Mouse (Mus musculus): ENCODE data around the gene C87436.

C87436 gene

DNA sequence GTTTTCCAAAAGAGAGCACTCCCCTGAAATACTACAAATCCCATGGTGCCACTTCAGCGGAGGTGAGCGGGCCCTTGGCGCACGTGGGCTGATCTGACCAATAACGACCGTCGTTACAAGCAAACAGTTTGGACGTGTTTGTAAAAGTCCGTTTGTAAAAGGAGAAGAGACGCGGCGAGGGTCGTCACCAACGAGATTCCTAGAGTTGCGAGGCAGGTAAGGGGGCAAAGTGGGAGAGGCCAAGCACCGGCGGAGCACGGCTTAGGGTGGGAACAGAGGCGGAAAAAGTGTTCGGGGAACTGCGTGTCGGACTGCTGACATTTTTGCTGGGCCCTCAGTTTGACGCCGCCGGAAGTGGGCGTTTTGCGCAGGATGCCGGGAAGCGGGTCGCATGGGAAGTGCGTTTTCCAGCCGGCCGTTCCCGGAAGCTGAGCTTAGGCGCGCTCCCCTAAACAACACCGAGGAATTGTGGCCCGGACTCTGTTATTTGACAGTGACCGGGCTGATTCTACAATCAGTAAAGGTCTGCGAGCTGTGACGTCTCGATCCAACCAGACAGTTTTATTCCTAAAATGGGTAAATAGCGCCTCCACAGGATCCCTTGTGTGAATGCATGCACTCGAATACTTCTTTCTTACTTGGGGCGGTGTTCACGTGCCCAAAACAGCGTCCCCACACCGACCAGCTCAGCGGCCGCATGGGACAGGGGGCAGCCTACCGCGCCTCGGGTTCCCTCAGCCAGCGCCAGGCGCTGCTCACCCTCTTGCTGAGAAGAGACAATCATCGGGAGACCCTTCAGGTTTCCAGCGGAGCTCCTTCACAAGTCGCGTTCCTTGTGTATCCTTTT is at the start of gene C87436:
Gene C87436, plus strand, starts transcription at position 103 of the 847 bp plus-strand sequence.
- DNase-seq = peak; percentile 94

DNA sequence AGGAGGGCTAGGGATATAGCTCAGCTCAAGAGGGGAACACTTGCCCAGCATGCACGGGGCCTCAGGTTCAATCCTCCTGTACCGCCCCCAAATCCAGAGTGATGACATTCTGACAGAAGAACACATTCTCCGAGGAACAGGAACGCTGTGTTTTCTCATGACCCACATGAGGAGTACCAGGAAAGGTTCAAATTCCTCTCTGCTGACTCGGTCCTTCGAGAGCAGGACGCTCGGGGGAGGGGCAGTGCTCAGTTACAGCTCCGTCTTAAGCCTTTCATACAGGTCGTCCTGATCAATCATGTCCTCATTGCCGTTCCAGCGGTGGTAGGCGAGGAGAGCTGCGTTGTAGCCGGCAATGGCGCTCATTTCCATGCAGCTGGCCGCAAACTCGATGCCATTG is 49.7 kb upstream of the C87436 start:
- DNase-seq = no peak

DNA sequence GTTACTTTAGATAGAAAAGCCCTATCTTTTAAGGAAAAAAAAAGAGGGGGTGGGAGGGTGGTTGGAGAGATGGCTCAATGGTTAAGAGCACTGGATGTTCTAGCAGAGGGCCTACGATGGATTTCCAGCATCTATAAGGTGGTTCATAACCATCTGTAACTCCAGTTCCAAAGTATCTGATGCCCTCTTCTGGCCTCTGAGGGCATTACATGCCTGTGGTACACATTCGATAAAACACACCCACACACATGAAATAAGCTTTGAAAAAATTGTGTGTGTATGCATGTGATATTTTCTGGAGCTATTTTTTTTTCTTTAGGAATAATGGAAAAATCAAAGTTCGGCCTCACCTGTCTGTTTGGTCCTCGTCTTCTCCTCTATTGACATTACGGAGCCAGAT is 46.8 kb upstream of the C87436 start:
- DNase-seq = no peak

DNA sequence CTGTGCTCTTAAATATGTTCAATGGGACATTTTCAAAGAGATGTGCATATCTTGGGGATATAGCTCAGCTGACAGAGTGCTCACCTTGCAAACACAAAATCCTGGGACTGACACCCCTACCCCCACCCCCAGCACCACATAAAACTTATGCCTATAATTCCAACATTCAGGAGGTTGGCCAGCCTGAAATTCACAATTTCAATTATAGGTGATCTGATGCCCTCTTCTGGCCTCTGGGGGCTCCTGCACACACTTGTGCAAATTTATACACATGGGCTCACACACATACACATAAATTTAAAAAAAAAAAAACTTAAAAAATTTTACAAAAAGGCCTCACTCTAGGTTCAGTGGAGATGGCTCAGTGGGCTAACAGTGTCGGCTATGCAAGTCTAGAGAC is 45.0 kb upstream of the C87436 start:
- DNase-seq = no peak

DNA sequence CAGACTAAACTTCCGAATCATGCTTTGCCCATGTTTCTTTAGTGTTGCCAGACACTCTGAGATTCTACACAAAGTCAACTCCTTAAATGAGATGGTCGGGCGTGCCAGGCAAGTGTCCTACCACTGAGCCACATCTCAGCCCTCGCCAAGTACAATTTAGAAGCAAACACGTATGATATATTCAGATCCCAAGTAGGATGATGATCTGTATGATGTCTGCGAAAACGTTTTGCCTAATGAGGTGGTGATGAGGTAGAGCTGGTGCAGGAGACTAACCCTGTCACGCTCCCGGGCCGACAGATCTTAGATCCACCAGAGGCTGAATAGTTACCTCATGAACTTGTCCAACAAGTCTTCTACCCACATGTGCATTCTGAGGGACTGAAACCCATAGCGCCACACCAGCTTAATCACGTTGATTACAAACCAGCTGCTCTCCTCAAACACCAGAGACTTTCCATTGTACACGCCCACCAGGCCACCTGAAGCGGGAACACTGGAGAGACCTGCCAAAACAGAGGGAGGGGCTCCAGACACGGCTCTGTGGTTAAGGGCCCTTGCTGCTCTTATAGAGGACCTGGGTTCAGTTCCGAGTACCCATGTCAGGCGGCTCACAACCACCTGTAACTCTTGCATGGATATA is 44.0 kb upstream of the C87436 start:
- DNase-seq = no peak

DNA sequence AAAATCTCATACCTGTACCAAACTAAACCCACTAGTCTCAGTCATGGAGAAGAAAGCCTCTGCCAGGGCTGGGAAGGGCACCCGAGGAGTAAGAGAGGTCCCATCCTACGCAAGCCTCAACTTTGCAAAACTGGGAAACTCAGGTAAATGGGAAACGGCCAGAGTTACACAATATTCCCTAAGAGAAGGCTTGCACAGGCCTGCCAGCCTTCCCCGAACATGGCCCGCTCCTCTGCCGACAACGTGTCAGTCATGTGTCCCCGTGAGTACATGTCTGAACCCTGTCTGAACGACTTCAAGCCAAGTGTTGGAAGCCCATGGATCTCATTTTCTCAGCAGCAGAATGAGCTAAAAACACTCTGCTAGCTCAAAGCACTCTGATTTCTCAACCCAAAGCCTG is 43.2 kb upstream of the C87436 start:
- DNase-seq = no peak

DNA sequence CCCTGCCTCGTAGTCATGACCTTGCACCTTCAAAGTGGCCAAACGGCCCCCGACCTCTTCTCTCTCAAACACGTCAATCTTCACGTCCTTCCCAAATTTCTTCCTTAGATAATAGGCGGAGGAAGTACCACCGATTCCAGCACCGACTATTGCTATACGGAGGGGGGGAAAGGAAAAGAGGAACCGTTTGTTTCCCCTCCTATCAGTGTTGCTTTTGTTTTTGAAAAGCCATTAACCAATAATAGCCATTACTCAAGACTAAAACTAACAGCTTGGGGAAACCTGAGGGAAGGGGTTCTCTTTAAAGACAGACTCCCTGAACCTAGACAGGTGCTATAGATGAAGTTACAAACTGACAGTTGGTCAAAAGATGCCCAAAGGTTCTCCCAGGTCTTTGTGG is 42.2 kb upstream of the C87436 start:
- DNase-seq = no peak

DNA sequence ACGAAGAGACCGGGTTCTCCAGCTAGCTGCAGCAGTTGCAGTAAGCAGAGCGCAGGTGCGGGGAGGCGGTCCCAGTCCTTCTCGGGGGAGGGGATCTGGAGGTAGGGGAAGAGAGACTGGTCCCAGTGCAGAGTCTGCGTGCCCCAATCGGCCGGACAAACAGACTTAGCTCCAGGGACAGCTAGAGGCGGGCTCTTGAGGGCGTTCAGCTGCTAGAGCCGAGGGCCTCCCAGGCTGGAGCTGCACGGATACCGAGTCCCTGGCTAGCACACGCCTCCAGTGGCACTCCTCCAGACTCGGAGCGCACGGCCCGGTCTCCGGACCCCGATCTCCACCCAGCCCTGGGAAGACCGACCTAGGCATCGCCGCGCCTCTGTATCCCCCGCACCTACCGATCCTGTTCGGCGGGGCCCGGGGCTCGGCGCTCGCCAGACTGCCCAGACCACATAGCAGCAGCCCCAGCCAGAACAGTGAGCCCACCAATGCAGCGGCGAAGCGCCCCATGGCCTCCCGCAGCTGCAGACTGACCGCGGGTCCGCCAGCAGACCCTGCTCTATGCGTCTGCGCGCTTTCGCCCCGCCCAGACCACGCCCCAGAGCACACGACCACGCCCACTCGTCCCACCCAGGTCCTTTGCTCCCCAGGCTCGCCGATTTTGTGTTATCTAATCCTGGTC is 41.5 kb upstream of the C87436 start, which contains the start of gene Pcyox1:
Gene Pcyox1, minus strand, starts transcription at position 574 of the 676 bp plus-strand sequence.
- DNase-seq = peak; percentile 81

DNA sequence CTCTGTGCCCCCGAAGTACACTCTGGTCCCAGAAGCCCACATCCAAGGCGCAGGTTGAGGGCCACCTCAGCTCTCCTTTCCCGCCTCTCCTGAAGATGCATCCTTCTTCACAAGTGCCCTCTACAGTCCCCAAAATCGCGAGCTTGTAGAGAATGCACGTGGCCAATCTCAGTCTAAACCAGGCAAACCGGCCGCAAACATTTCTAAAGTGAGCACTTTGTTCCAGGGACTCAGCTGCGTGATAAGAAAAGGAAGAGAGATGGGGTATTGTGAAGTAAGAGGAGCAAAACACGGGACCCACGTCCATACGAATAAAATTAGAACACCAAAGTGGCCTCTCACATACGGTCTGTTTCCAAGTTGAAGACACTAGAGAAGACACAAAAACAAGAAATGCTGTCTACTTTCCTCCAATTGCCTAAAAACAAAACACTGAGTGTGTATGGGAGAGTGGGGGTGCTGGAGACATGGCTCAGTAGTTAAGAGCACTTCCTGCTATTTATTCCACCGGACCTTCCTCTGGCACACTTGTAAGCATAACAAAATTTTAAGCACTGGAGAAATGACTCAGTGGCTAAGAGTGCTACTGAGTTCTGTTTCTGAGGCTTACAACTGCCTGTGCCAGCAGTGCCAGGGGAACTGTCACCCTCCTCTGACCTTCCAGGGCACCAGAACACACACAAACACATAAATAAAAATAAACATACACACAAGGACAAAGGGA is 40.8 kb upstream of the C87436 start:
- no peak for DNase-seq

DNA sequence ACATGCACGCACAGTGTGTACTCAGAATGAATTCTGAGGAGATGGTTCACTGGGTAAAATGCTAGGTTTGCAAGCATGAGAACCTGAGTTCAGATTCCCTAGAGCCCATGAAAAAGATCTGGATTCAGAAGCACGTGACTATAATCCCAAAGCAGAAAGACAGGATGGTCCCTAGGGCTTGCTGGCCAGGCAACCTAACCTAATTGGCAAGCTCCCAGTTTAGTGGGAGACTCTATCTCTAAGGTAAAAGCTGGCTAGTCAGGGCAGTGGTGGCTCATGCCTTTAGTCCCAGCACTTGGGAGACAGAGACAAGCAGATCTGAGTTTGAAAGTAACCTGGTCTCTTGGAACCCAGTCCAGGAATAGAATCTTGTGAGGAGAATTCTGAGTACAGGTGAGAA is 39.2 kb upstream of the C87436 start:
- no peak for DNase-seq

DNA sequence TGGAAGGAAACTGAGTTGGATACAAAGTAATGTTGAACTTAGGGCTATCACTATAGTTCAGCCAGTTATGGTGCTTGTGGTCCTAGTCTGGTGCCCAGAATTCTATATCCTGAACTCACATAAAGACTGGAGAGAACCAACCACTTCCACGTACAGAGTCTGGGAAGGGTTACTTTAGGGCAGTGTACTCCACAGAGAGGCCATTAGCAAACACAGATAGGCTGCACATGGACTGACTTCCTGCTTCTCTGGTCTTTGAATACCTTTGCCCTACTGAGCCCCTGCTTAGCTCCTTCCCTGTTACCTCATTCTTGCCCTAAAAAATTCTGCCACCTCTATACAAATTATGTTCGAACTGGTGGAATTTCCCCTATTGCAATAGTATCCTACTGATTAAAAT is 38.2 kb upstream of the C87436 start:
- DNase-seq = no peak

DNA sequence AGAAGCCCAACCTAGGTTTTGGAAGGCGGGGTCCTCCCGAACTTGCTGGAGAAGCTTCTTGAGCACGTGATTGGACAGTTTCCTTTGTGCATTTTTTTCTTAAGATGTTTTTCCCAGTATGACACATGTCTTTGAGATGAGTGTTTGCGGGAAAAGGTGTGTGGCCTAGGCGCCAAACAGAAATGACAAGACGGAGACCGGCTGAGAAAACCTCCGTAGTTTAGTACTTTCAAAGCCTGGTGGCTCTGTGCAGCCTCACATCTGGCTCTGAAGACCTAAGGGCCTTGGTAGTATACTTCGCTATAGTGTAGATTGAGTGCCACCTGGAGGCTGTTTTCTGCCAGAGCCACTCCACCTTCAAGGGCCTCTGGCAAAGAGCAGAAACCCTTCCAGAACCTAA is 37.2 kb upstream of the C87436 start:
- DNase-seq = peak; percentile 57

DNA sequence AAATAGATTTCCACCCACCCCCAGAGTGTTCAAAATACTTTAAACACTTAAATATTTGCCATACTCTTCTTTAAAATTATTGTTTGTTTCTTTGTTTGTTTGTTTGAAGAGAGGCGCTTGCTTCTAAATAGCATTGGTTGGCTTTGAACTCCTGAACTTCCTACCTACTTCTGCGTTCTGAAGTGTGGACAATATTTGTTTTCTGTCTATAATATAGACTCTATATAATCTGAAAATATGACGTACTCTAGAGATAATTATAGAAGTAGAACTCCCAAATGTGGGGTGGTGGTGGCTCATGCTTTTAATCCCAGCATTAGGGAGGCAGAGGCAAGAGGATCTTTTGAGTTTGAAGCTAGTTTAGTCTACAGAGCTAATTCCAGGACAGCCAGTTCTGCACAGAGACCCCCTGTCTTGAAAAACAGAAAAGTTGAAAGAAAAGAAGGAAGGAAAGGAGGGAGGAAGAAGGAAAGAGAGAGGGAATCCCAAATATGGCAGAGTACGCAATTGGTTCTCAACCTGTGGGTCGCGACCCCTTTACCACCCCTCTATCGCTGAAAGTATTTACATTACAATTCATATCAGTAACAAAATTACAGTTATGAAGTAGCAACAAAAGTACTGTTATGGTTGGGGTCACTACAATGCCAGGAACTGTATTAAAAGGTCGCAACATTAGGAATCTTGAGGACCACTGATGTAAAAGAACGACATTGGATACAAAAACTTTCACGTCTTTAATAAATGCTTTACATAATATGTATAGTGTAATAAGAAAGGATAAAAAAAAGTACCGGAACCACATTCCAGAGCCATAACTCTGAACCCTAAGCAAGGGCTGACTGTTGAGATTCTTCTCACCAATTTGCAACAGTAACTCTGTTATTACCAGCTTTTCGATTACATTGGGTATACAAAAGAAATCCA is 35.2 kb upstream of the C87436 start:
- no peak for DNase-seq

DNA sequence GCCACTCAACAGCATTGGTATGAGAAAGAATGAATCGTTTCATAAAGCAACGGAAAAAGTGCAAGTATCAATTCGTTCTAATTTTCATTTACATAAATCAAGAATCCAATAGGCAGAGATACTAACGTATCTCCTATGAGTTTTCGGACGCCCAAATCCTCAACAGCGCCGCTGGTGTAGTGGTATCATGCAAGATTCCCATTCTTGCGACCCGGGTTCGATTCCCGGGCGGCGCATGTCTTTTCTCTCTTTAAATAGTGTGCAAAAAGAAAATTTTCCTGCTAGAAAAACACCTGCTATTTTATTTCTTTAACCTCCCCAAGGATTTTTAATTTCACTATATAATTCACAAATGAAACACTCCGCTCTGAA is 34.5 kb upstream of the C87436 start:
- peak; percentile 81 for DNase-seq

DNA sequence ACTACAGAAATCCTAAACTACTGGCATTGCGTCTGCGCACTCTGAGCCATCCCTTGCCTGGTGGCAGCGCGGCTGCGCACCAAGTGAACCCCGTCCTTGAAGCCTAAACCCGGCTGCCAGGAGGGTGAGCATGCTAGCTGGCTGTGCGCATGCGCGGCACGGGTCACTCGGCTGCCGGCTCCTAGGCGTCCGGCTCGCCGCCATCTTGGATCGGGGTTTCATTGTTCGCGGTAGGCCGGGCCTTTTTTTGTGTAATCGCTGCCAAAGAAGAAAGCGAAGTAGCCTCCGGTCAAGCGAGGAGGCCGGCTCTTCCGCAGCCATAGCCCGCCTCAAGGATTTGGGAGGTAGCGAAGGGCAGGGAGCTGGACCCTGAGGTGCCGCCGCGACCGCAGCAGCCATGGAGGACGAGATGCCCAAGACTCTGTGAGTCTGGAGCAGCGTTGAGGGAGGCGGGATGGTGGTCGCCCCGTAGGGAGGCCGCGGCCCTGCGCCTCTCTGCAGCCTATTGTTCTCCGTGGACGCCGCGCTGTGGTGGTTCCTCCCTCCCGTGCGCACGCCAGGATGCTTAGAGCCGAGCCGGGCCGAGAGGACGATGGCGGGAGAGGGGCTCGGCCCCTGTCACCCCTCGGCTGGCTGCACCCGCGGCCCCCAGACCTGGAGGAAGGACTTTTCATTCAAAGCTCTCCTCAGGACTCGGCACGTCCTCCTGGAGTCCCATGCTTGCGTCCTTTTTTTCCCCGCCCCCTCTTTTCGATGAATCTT is 33.9 kb upstream of the C87436 start, which contains the start of gene Tia1:
Gene Tia1, plus strand, starts transcription at position 120 of the 762 bp plus-strand sequence.
- DNase-seq = peak; percentile 98

DNA sequence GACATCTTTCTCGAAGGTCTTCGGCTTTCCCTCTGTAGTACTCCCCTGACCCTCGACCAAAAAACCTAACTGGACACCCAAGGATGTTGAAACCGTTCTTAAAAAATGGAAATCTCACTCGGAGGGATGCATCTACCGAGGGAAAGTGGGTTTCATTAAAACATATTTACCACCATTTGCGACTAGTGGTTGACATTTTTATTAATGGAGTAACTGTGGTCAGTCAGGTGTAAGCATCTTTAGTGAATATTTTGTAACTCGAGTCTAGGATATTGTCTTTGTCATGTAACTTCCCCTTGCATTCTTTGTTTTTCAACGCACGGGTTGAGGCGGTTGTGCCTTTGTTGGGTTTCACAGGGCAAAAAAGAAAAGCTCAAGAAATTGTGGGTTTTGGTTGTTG is 33.2 kb upstream of the C87436 start:
- DNase-seq = no peak

DNA sequence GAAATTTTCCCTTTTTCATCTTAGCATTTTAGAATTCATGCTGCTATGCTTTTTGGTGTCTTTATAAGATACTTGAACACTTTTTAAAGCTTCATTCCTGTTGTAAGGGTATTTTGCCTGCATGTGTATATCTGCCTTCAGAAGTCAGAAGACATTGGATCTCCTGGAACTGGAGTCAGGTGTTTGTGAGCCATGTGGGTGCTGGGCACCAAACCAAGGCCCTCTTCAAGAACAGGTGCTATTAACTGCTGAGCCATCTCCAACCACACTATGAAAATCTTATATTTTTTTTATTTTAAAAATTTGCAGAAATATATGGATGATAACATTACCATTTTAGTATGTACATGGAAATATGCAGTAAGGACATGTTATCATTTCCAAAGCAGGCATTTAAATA is 31.9 kb upstream of the C87436 start:
- DNase-seq = no peak

DNA sequence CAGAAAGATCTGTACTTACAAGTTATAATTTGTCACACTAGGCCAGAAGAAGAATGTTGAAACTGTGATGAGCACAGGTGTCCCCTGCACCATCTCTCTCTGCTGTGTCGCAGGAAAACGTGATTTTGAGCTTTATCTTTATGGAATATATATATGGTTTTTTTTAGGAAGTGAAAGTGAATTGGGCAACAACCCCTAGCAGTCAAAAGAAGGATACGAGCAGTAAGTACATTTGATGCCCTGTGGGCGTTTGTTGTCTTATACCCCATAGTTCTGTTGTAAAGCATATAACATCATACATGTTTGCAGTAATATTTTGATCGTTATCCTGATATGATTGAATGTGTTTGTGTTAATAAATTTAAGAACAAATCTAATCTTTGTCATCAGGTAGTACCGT is 19.5 kb upstream of the C87436 start:
- no peak for DNase-seq

DNA sequence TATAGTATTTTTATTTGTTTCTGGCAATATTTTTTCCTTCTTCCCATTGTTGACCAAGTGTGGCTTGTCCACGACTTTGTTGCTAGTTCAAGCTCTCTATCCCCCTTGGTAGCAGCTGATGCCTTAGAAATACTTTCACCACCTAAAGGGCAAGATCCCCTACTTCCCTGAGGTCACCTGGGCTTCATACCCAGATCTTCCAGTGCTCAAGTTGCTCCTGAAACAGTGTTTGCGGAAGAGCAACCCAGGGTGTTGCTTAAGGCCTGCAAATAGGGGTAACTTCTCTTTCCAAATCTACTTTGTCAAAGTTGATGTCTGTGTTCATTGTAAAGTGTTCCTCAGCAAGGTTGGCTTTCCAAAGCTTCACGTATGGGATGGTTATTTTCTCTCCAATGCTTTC is 18.9 kb upstream of the C87436 start:
- DNase-seq = no peak

DNA sequence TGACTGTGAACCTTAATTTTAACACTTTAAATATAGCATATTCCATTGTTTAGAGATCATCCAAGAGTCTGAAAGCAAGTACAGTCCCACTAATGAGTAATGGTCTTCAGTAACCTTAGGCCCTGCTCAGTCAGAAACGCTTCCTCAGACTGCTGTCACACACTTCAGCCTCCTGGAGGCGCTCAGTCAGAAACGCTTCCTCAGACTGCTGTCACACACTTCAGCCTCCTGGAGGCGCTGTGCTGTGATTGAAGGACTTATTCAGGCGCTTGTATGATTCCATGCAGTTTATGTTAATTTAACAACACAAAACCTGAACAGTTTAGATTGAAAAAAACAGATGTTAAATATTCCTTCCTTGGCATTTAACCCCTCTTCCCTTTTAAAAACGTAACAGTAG is 17.7 kb upstream of the C87436 start:
- no peak for DNase-seq

DNA sequence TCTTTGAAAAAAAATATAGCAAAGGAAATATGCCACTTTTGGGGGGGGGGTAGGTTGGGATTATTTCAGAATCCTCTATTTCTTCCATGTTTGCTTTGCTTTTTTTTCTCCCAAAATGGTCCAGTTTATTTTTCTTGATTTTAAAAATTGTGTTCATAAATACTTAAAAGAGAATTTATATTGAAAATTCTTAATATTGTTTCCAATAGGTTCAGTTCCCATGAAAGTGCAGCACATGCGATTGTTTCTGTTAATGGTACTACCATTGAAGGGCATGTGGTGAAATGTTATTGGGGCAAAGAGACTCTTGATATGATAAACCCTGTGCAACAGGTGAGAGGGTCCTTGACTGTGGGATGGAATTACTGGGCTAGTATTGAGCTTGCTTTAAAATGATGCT is 11.8 kb upstream of the C87436 start, which contains the start of gene Gm44790:
Gene Gm44790, plus strand, starts transcription at position 301 of the 400 bp plus-strand sequence.
- no peak for DNase-seq
